24 mouse cellular contexts compared by ENCODE assay signal in the genomic region with DNA sequence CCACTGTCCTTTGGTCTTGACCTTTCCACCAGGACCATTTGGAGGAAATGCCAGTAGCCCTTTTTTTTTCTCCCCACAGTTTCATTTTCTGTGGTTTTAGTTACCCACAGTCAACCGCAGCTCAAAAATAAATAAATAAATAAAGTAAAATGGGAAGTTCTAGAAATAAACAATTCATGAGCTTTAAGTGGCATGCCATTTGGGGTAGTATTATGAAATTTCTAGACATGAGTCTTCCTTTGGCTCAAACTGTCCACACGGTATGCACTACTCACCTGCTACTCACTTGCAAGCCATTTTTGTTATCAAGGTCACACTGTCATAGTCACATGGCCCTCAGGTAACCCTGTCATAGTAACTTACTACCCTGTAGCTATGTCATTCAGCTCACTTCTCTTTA. TPM values are rescaled to one million over a fixed set of nuclear protein-coding genes. Genes with fewer than 3 reads are reported as not detected.
DNase-seq lines count a peak whose midpoint lies in the region; ATAC-seq and TF ChIP-seq lines count a peak whose summit lies in the region.
"Had no signal": no experiment of that assay in that cellular context is flagged by ENCODE, and none has a peak within 500 bp of the region (broad histone marks: within the 10 kb centered on the region; RNA-seq: fewer than 3 reads in every experiment).

No protein-coding gene starts in this region.

- peak; percentile 36 for ATAC-seq in megakaryocyte, adult 5-6 weeks (ENCODE audit: poor library complexity, severe bottlenecking)
- ATAC-seq in neutrophil, adult 5-6 weeks (ENCODE audit: extremely low read depth, insufficient number of reproducible peaks, low FRiP score, poor library complexity, severe bottlenecking), result 0 out of 2 replicates have a peak, but pooled peaks have one; percentile 13
- ATAC-seq: activated CD4-positive, CD25-positive, alpha-beta regulatory T cell, adult 4 months; CD4-positive, CD25-positive, alpha-beta regulatory T cell, adult 4 months; hindbrain, postnatal 0 days; Patski had no signal

- TF ChIP-seq CTCF in bone marrow macrophage, adult 2 months (IDR thresholded peaks at IDR 0.05; ENCODE audit: low read depth, low read length), result no peak

- H3K4me1 ChIP-seq in bone marrow macrophage, adult 2 months (ENCODE audit: control insufficient read depth, insufficient read depth, low read length), result peaks cover 13% of the 10 kb centered on the region
- H3K4me1 ChIP-seq: embryonic facial prominence, embryonic 15.5 days had no signal

- 0 out of 2 replicates have a peak overlapping the region, but pooled peaks have one; percentile 30 for H3K4me3 ChIP-seq in bone marrow macrophage, adult 2 months (ENCODE audit: insufficient read depth, low read length)
- H3K4me3 ChIP-seq: embryonic facial prominence, embryonic 15.5 days; erythroblast, embryonic 14.5 days; forebrain, embryonic 10.5 days; heart, embryonic 10.5 days; hindbrain, embryonic 13.5 days had no signal

- no peak overlapping the region for H3K27ac ChIP-seq in bone marrow macrophage, adult 2 months (ENCODE audit: insufficient read depth, low read depth, low read length)
- H3K27ac ChIP-seq: embryonic facial prominence, embryonic 15.5 days; heart, embryonic 10.5 days; hindbrain, embryonic 13.5 days; hindbrain, postnatal 0 days had no signal

- intact Hi-C loops in left cerebral cortex, postnatal 14 days (cut with DNase I), result no loop called here

- no peak for TF ChIP-seq POLR2A in bone marrow macrophage, adult 2 months (IDR thresholded peaks at IDR 0.05; ENCODE audit: borderline replicate concordance, low read depth, low read length)

- no peak for DNase-seq in layer of hippocampus, adult 8-10 months (ENCODE audit: low spot score in 2 of 2)
- DNase-seq in left cerebral cortex, postnatal 14 days (ENCODE audit: low spot score in 2 of 2), result no peak
- DNase-seq in testis, postnatal 10 days (ENCODE audit: low spot score), result no peak
- DNase-seq: adrenal gland, postnatal 14 days; cerebellum, adult 18-20 months; cerebellum, adult 9-11 months; cerebellum, postnatal 36 days; embryo, embryonic 11 days; gastrocnemius, postnatal 36 days; heart, adult 18-20 months; heart, postnatal 10 days; heart, postnatal 4 days had no signal

RNA-seq across cellular contexts. Expression of a gene that starts 41.5 kb away (rescaled TPM):
- polyA plus RNA-seq in bone marrow macrophage, adult 2 months (2012; ENCODE audit: insufficient read depth, insufficient read length, missing spikeins), result 22.4 and 32.3 TPM in 2 replicates
- 45.0 and 48.4 TPM in 2 replicates for total RNA-seq in megakaryocyte, adult 5-6 weeks (2015)
- total RNA-seq in megakaryocyte, adult 5-6 weeks (2017), result 47.9 and 73.7 TPM in 2 replicates
- total RNA-seq in neutrophil, adult 5-6 weeks (2017), result 91.1 and 91.6 TPM in 2 replicates
- total RNA-seq in layer of hippocampus, adult 8-10 months (2022), result 100 to 1,000 TPM; 478 to 591 (median 521) TPM
- 100 to 1,000 TPM; 397 to 428 TPM for total RNA-seq in left cerebral cortex, postnatal 14 days (2021)
